Mouse (Mus musculus): ENCODE data around the gene Fam160a1.
A peak's percentile ranks its signal among the peaks of the same experiment; 100 is the strongest.

Fam160a1 gene

DNA sequence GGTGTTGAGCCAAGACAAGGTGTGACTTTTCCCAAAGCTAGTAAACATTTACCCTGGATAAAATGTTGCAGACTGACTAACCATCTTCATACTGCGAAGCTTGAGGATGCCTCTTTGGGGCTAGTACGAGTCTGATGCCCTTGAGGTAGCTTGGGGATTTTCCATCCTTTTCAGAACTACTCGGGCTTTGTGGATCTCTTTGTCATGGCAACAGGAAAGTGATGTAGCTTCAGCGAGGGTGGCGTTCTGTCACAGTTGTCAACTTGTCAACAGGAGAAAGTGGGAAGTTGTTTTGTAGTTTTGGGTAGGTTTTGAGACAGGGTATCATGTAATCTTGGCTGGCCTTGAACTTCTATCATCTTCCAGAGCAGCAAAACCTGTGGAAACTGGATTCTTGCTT is 197.7 kb downstream of the Fam160a1 start:
- Histone ChIP-seq H3K27me3 (ENCODE audit: insufficient read depth, low read length) (no peaks in the 10 kb centered on the region), H3K4me3 (replicated peaks; ENCODE audit: low read length) (no peak overlapping the region), H3K36me3 (ENCODE audit: insufficient read depth, low read length) (peaks cover 26% of the 10 kb centered on the region), H3K9me3 (ENCODE audit: low read length) (no peaks in the 10 kb centered on the region), H3K4me1 (replicated peaks; ENCODE audit: low read depth, low read length) (no peaks in the 10 kb centered on the region)
- no peak for TF ChIP-seq NANOG (IDR thresholded peaks at IDR 0.05; ENCODE audit: borderline replicate concordance, low read length)
- TF ChIP-seq CTCF (conservative IDR thresholded peaks at IDR 0.05; ENCODE audit: low read length), result no peak
- no peak for TF ChIP-seq POU5F1 (IDR thresholded peaks at IDR 0.05; ENCODE audit: borderline replicate concordance, low read length)

GRCm38 (mm10) chr3:85618885-85619284 is 198.2 kb downstream of the Fam160a1 start:
- peaks cover 26% of the 10 kb centered on the region for H3K36me3 ChIP-seq (ENCODE audit: insufficient read depth, low read length)
- TF ChIP-seq NANOG (IDR thresholded peaks at IDR 0.05; ENCODE audit: borderline replicate concordance, low read length), result no peak
- TF ChIP-seq POU5F1 (IDR thresholded peaks at IDR 0.05; ENCODE audit: borderline replicate concordance, low read length), result no peak
- TF ChIP-seq CTCF (conservative IDR thresholded peaks at IDR 0.05; ENCODE audit: low read length), result peak; percentile 21
- no peaks in the 10 kb centered on the region for H3K4me1 ChIP-seq (replicated peaks; ENCODE audit: low read depth, low read length)
- no peaks in the 10 kb centered on the region for H3K27me3 ChIP-seq (ENCODE audit: insufficient read depth, low read length)
- H3K9me3 ChIP-seq (ENCODE audit: low read length), result no peaks in the 10 kb centered on the region
- H3K4me3 ChIP-seq (replicated peaks; ENCODE audit: low read length), result no peak overlapping the region

DNA sequence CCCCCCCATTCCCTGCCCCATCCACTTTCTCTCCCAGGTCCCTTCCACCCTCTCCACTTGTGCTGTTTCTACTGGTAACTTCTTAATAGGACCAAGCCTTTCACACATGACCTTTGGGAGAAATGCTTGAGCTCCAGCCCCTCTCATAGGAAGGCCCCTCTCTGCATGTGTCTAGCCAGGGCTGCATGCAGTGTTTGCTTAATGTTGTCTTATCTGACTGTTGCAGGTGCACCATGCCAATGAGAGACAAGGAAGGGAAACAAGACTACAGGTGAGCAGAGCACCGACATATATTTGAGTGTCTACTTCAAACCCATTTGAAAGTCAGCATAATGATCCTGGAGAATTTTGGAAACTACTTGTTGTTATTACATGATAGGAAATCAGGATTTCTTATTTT is 200.7 kb downstream of the Fam160a1 start:
- TF ChIP-seq POU5F1 (IDR thresholded peaks at IDR 0.05; ENCODE audit: borderline replicate concordance, low read length) (no peak), NANOG (IDR thresholded peaks at IDR 0.05; ENCODE audit: borderline replicate concordance, low read length) (no peak), CTCF (conservative IDR thresholded peaks at IDR 0.05; ENCODE audit: low read length) (no peak)
- no peaks in the 10 kb centered on the region for H3K27me3 ChIP-seq (ENCODE audit: insufficient read depth, low read length)
- no peaks in the 10 kb centered on the region for H3K4me1 ChIP-seq (replicated peaks; ENCODE audit: low read depth, low read length)
- H3K4me3 ChIP-seq (replicated peaks; ENCODE audit: low read length), result no peak overlapping the region
- no peaks in the 10 kb centered on the region for H3K9me3 ChIP-seq (ENCODE audit: low read length)
- peaks cover 50% of the 10 kb centered on the region for H3K36me3 ChIP-seq (ENCODE audit: insufficient read depth, low read length)
